Mouse (Mus musculus) megakaryocyte progenitor cell, adult 5-6 weeks (primary cell): ENCODE measurements around the gene Pdzph1. TPM values are rescaled to one million over a fixed set of nuclear protein-coding genes. Genes with fewer than 3 reads are reported as not detected.

Source experiments
- ATAC-seq: replicated peaks from 2 replicates; pipeline ENCODE4 v1.8.0; 2016; ENCODE audit warnings: mild to moderate bottlenecking, moderate TSS enrichment, inconsistent platforms; ENCODE audit not compliant: poor library complexity
- total RNA-seq, 2 experiments: library from RNA; stranded (forward) in 1 of 2; stranded (reverse) in 1 of 2; fragments of 157-497, 149-512 nt in 1 of 2; fragments of 200-1000 nt in 1 of 2; gene quantifications; 2 replicates each; pipeline versions ENCODE4 v1.2.3 to v1.2.4; 2015 to 2017

The Pdzph1 gene
- total RNA-seq (2015) (0.30 and 1.7 TPM in 2 replicates), total RNA-seq (2017) (not detected in 2 replicates)

- ATAC-seq = no peak
These were observed at the start of gene Pdzph1 for GRCm38 (mm10) chr17:58991275-58991674. TSS of gene Pdzph1 (minus strand) at chr17:58991375.

- peak; percentile 87 for ATAC-seq
These were observed 48.6 kb upstream of the Pdzph1 start for GRCm38 (mm10) chr17:59039754-59040153.

- ATAC-seq = peak; percentile 69
These were observed 42.3 kb upstream of the Pdzph1 start for GRCm38 (mm10) chr17:59033445-59033844.

- ATAC-seq = no peak
These were observed 35.2 kb upstream of the Pdzph1 start for GRCm38 (mm10) chr17:59026336-59026735.

- no peak for ATAC-seq
These were observed 33.3 kb upstream of the Pdzph1 start for GRCm38 (mm10) chr17:59024502-59024901.

- no peak for ATAC-seq
These were observed 32.8 kb upstream of the Pdzph1 start for GRCm38 (mm10) chr17:59023971-59024370.

GRCm38 (mm10) chr17:59018666-59019065, 27.5 kb upstream of the Pdzph1 start:
- ATAC-seq = no peak

- peak; percentile 82 for ATAC-seq
These were observed 21.9 kb upstream of the Pdzph1 start, which contains the start of gene Nudt12 for GRCm38 (mm10) chr17:59013091-59013459. TSS of gene Nudt12 (minus strand) at chr17:59013372.

- ATAC-seq = peak; percentile 79
These were observed 21.4 kb upstream of the Pdzph1 start for GRCm38 (mm10) chr17:59012421-59013090.

- peak; percentile 38 for ATAC-seq
These were observed 20.6 kb upstream of the Pdzph1 start for GRCm38 (mm10) chr17:59011546-59012307.

GRCm38 (mm10) chr17:58973237-58973636, 17.9 kb downstream of the Pdzph1 start:
- ATAC-seq = no peak

GRCm38 (mm10) chr17:58959905-58960304, 31.3 kb downstream of the Pdzph1 start:
- ATAC-seq = peak; percentile 100

GRCm38 (mm10) chr17:58957055-58957454, 34.1 kb downstream of the Pdzph1 start:
- no peak for ATAC-seq

GRCm38 (mm10) chr17:58943015-58943822, 48.0 kb downstream of the Pdzph1 start:
- no peak for ATAC-seq

GRCm38 (mm10) chr17:58938598-58938997, 52.6 kb downstream of the Pdzph1 start:
- peak; percentile 49 for ATAC-seq

GRCm38 (mm10) chr17:58937533-58937932, 53.6 kb downstream of the Pdzph1 start:
- ATAC-seq = peak; percentile 87

- no peak for ATAC-seq
These were observed 58.2 kb downstream of the Pdzph1 start for GRCm38 (mm10) chr17:58932983-58933280.

- ATAC-seq = peak; percentile 18; the same call in 1 of the 2 replicates
These were observed 58.7 kb downstream of the Pdzph1 start for GRCm38 (mm10) chr17:58932279-58932982.

- peak; percentile 84 for ATAC-seq
These were observed 66.2 kb downstream of the Pdzph1 start for GRCm38 (mm10) chr17:58924754-58925546.

- peak; percentile 22 for ATAC-seq
These were observed 67.2 kb downstream of the Pdzph1 start for GRCm38 (mm10) chr17:58923901-58924476.
